Mouse (Mus musculus): ENCODE measurements around the gene Ackr2. TPM values are rescaled to one million over a fixed set of nuclear protein-coding genes. Genes with fewer than 3 reads are reported as not detected.

Ackr2 gene
- 1 to 10 TPM; 2.4 to 4.1 TPM for total RNA-seq (2021)
- long read RNA-seq, partial matches to known transcripts = 0 of 1 reads
- long read RNA-seq, other reads (novel, unspliced or antisense) = 0 of 1 reads

GRCm38 (mm10) chr9:121898245-121898644, at the start of gene Ackr2:
TSS of gene Ackr2 (plus strand) at chr9:121898355.
- no peak for DNase-seq (ENCODE audit: low spot score in 2 of 2)

- DNase-seq (ENCODE audit: low spot score in 2 of 2) = no peak
Measured at GRCm38 (mm10) chr9:121854246-121854645, 43.9 kb upstream of the Ackr2 start.

- no peak for DNase-seq (ENCODE audit: low spot score in 2 of 2)
Measured at GRCm38 (mm10) chr9:121856649-121857416, 41.3 kb upstream of the Ackr2 start.

GRCm38 (mm10) chr9:121857474-121858152, 40.5 kb upstream of the Ackr2 start:
- peak; percentile 97 to 99 for DNase-seq (ENCODE audit: low spot score in 2 of 2)

GRCm38 (mm10) chr9:121858153-121858488, 40.0 kb upstream of the Ackr2 start, which contains the start of gene Higd1a:
TSS of gene Higd1a (minus strand) at chr9:121858362.
- no peak for DNase-seq (ENCODE audit: low spot score in 2 of 2)

- no peak for DNase-seq (ENCODE audit: low spot score in 2 of 2)
Measured at GRCm38 (mm10) chr9:121859345-121859744, 38.8 kb upstream of the Ackr2 start.

GRCm38 (mm10) chr9:121860921-121861320, 37.2 kb upstream of the Ackr2 start:
- no peak for DNase-seq (ENCODE audit: low spot score in 2 of 2)

- DNase-seq (ENCODE audit: low spot score in 2 of 2) = no peak
Measured at GRCm38 (mm10) chr9:121864837-121865236, 33.3 kb upstream of the Ackr2 start.

GRCm38 (mm10) chr9:121865425-121866008, 32.6 kb upstream of the Ackr2 start:
- DNase-seq (ENCODE audit: low spot score in 2 of 2) = no peak

GRCm38 (mm10) chr9:121867632-121868031, 30.5 kb upstream of the Ackr2 start:
- DNase-seq (ENCODE audit: low spot score in 2 of 2) = no peak

- no peak for DNase-seq (ENCODE audit: low spot score in 2 of 2)
Measured at GRCm38 (mm10) chr9:121868236-121868635, 29.9 kb upstream of the Ackr2 start.

GRCm38 (mm10) chr9:121869432-121869831, 28.7 kb upstream of the Ackr2 start:
- DNase-seq (ENCODE audit: low spot score in 2 of 2) = no peak

GRCm38 (mm10) chr9:121869973-121870515, 28.1 kb upstream of the Ackr2 start:
- no peak for DNase-seq (ENCODE audit: low spot score in 2 of 2)

GRCm38 (mm10) chr9:121872062-121872683, 26.0 kb upstream of the Ackr2 start:
- no peak for DNase-seq (ENCODE audit: low spot score in 2 of 2)

- no peak for DNase-seq (ENCODE audit: low spot score in 2 of 2)
Measured at GRCm38 (mm10) chr9:121873578-121873977, 24.6 kb upstream of the Ackr2 start.

GRCm38 (mm10) chr9:121877052-121877740, 21.0 kb upstream of the Ackr2 start:
- DNase-seq (ENCODE audit: low spot score in 2 of 2) = peak; percentile 64 to 77

- DNase-seq (ENCODE audit: low spot score in 2 of 2) = peak; percentile 73 to 77
Measured at GRCm38 (mm10) chr9:121880840-121881239, 17.3 kb upstream of the Ackr2 start.

- DNase-seq (ENCODE audit: low spot score in 2 of 2) = peak in 1 of 2 experiments; percentile 45
Measured at GRCm38 (mm10) chr9:121881301-121881700, 16.9 kb upstream of the Ackr2 start.

- DNase-seq (ENCODE audit: low spot score in 2 of 2) = peak in 1 of 2 experiments; percentile 7
Measured at GRCm38 (mm10) chr9:121882015-121882457, 16.1 kb upstream of the Ackr2 start.

GRCm38 (mm10) chr9:121889927-121890440, 8.2 kb upstream of the Ackr2 start:
- no peak for DNase-seq (ENCODE audit: low spot score in 2 of 2)
